Mouse (Mus musculus) liver, postnatal 0 days (tissue): ENCODE measurements around the gene Tmem189. TPM values are rescaled to one million over a fixed set of nuclear protein-coding genes. Genes with fewer than 3 reads are reported as not detected.
A peak's percentile ranks its signal among the peaks of the same experiment; 100 is the strongest.

Experiments
- ATAC-seq: fragments of 200-750 bp; cut with Nextera tagmentation; 2 replicates; pipeline ENCODE4 v1.8.0; 2017; ENCODE audit warnings: mild to moderate bottlenecking, moderate library complexity
- DNase-seq: peaks from one replicate; pipeline ENCODE4 v3.0.0-alpha.2; 2016
- H3K27ac ChIP-seq: fragments of 300-500 bp; sonication (generic); 2 replicates; pipeline ENCODE4 v1.5.1; 2014; ENCODE audit warnings: antibody characterized with exemption, moderate library complexity, mild to moderate bottlenecking, low read depth
- H3K27me3 ChIP-seq: fragments of 300-500 bp; sonication (generic); 2 replicates; pipeline ENCODE4 v1.6.1; 2014; ENCODE audit warnings: low read length, control low read depth, mixed read lengths; ENCODE audit not compliant: insufficient read depth
- H3K36me3 ChIP-seq: fragments of 300-500 bp; sonication (generic); replicated peaks from 2 replicates; pipeline ENCODE4 v1.6.1; 2014; ENCODE audit warnings: mild to moderate bottlenecking, control low read depth, low read length, moderate library complexity, mixed read lengths; ENCODE audit not compliant: insufficient read depth
- H3K4me1 ChIP-seq: fragments of 300-500 bp; sonication (generic); 2 replicates; pipeline ENCODE4 v1.6.1; 2014; ENCODE audit warnings: antibody characterized with exemption, mild to moderate bottlenecking, control low read depth; ENCODE audit not compliant: insufficient read depth
- H3K4me2 ChIP-seq: fragments of 300-500 bp; sonication (generic); 2 replicates; pipeline ENCODE4 v1.6.1; 2014; ENCODE audit warnings: low read depth, mild to moderate bottlenecking, low read length, moderate library complexity, mixed read lengths
- H3K4me3 ChIP-seq: fragments of 300-500 bp; sonication (generic); 2 replicates; pipeline ENCODE4 v1.5.1; 2014; ENCODE audit warnings: low read depth, low read length
- H3K9ac ChIP-seq: fragments of 300-500 bp; sonication (generic); replicated peaks from 2 replicates; pipeline ENCODE4 v1.6.1; 2014; ENCODE audit warnings: mild to moderate bottlenecking, moderate library complexity
- H3K9me3 ChIP-seq: fragments of 300-500 bp; sonication (generic); 2 replicates; pipeline ENCODE4 v1.6.1; 2016; ENCODE audit warnings: mild to moderate bottlenecking, control low read depth, low read length, mixed read lengths
- CTCF ChIP-seq: sonication (generic); IDR thresholded peaks from 2 replicates; pipeline ENCODE4 v1.5.1; 2016; ENCODE audit warnings: antibody characterized with exemption, low read depth
- EP300 ChIP-seq: IDR thresholded peaks from 2 replicates; pipeline ENCODE4 v1.6.1; 2016; ENCODE audit warnings: antibody characterized with exemption, low read depth, mild to moderate bottlenecking
- WGBS: fragments of 180-500 bp; shearing (Covaris S2); extraction: QIAGEN DNeasy Blood & Tissue Kit; methylation state at CpG from one replicate; pipeline ENCODE4 v1.1.7; 2014; ENCODE audit not compliant: insufficient replicate concordance; 5-methylcytosine and 5-hydroxymethylcytosine counted together
- polyA plus RNA-seq: library from polyadenylated mRNA; unstranded; fragments of >200 nt; fragmentation: Nextera tagmentation; extraction: Ambion mirVana; gene quantifications from 2 replicates; pipeline ENCODE4 v1.2.1, GENCODE M21; 2015

The Tmem189 gene
- polyA plus RNA-seq, 1 experiment from 2014 or later = 10.1 TPM

- Histone ChIP-seq H3K9me3 (no peaks in the 10 kb centered on the region), H3K27ac (no peak overlapping the region), H3K9ac (peak overlapping the region; percentile 84), H3K4me3 (peak overlapping the region; percentile 75; the same call in 1 of the 2 replicates), H3K4me2 (peak overlapping the region; percentile 98), H3K36me3 (peaks cover 14% of the 10 kb centered on the region), H3K27me3 (peaks cover 2% of the 10 kb centered on the region), H3K4me1 (peaks cover 43% of the 10 kb centered on the region)
- no peak for TF ChIP-seq EP300
- TF ChIP-seq CTCF = no peak
- WGBS = 69% methylated on average over 10 of the region's 10 CpGs
- ATAC-seq (no peak), DNase-seq (no peak)
These were observed 30.3 kb downstream of the Tmem189 start for GRCm38 (mm10) chr2:167659177-167659846.

DNA sequence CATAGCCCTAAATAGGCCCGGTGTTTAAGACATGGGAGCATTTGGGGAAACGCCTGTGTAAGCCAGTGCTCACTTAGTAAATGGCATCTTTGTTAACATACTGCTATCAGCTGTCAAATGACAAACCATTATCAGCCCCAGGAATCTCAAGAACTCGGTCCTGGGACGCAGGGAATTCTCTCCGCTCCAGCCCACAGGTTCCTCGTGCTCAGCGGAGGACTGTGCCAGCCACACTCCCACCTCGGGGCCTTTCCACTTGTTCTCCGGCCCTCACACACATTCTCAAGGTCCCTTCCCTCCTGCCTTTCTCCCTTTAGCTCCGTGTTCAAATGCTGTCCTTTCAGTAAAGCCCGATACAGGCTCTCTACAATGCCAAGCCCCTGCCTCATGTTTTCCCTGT is 30.9 kb downstream of the Tmem189 start:
- Histone ChIP-seq H3K4me1 (peaks cover 43% of the 10 kb centered on the region), H3K4me3 (no peak overlapping the region), H3K9me3 (no peaks in the 10 kb centered on the region), H3K36me3 (peaks cover 19% of the 10 kb centered on the region), H3K9ac (no peak overlapping the region; the same call in 1 of the 2 replicates), H3K4me2 (peak overlapping the region; percentile 98; the same call in 1 of the 2 replicates), H3K27ac (no peak overlapping the region), H3K27me3 (peaks cover 2% of the 10 kb centered on the region)
- WGBS = 81% methylated on average over 11 of the region's 11 CpGs
- DNase-seq (no peak), ATAC-seq (no peak)
- TF ChIP-seq CTCF (no peak), EP300 (no peak)

- Histone ChIP-seq H3K27me3 (peaks cover 2% of the 10 kb centered on the region), H3K9me3 (no peaks in the 10 kb centered on the region), H3K4me3 (no peak overlapping the region), H3K36me3 (peaks cover 19% of the 10 kb centered on the region), H3K4me2 (no peak overlapping the region), H3K9ac (no peak overlapping the region), H3K27ac (peak overlapping the region; percentile 95; the same call in 1 of the 2 replicates), H3K4me1 (peaks cover 43% of the 10 kb centered on the region)
- DNase-seq (no peak), ATAC-seq (no peak)
- WGBS = 85% methylated on average over 4 of the region's 4 CpGs
- TF ChIP-seq EP300 = no peak
These were observed 31.6 kb downstream of the Tmem189 start for GRCm38 (mm10) chr2:167657973-167658372.

DNA sequence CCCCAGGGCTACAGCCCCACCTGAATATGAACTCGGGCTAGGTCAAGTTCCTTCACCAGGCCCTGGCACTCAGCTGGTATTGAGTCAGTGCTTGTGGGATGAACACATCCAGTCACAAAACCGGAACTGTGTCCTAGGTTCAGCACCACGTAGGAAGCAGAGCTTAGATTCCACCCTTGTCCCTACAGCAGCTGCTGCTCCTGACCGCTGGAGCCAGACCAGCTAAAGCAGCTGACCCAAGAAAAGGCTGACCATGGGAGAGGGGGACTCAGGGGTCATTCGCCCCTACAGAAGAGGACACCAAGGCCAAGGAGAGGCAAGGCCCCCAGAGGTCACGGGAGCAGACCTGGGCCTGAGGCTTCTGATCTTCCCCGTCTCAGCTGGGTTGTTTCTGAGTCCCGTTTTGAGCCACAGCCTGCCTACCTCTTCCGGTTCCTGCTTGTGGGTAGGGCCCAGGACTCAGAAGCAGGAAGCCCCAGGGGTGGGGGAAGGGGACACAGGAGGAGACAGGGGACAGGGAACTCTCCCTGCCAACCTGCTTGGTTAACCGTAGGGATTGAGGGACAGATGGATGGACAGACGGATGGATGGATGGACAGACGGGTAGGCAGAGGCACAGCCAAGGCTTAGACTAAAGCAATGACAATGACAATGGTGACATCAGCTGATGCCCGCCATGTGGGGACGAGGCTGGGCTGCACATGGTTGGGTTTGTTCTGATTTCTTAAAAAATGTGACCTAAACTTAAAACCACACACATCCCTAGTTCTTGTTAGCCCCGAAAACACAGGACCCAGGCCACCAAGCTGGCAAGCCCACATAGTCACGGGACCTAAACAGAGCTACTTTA is 32.8 kb downstream of the Tmem189 start:
- H3K4me2 ChIP-seq = peak overlapping the region; percentile 56
- peaks cover 40% of the 10 kb centered on the region for H3K4me1 ChIP-seq
- H3K36me3 ChIP-seq = peaks cover 26% of the 10 kb centered on the region
- peaks cover 2% of the 10 kb centered on the region; the same call in 1 of the 2 replicates for H3K27me3 ChIP-seq
- 34% methylated on average over 16 of the region's 16 CpGs for WGBS
- TF ChIP-seq EP300 (0 out of 2 replicates have a peak, but pooled peaks have one; percentile 31), CTCF (no peak)
- no peaks in the 10 kb centered on the region for H3K9me3 ChIP-seq
- 0 out of 2 replicates have a peak, but pooled peaks have one; percentile 3 for ATAC-seq
- H3K4me3 ChIP-seq = peak overlapping the region; percentile 10; the same call in 1 of the 2 replicates
- peak overlapping the region; percentile 95 for H3K27ac ChIP-seq
- peak; percentile 72 for DNase-seq
- H3K9ac ChIP-seq = peak overlapping the region; percentile 8; the same call in 1 of the 2 replicates

DNA sequence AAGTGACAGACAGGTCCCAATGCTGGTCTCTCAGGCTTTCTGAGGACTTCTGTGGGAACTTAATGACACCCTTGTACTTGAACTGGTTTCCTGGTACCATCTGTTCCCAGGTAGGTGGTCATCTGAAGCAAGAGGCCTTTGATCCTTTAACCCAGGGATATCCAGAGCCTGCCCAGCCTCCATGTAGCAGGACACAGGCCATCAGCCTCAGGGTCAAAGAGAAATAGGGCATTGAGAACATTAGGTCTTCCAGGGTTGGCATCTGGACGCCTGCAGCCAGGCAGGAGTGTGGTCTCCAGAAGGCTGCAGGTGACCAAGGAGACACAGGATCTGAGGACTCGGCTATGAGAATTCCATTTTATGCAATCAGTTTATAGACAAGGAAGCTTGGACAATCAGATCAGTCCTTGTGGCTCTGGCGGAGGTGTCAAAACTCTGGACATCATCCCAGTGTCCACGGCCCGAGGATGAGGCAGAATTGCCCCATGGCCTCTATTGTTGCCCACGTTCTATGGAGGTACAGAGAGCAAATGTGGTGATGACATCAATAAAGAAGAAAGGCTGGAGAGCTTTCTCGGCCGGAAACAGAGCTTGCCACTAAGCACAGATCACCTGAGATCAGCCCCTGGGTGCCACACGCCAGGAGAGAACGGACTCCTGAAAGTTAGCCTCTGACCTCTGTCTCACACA is 34.6 kb downstream of the Tmem189 start:
- TF ChIP-seq EP300 = no peak
- TF ChIP-seq CTCF = no peak
- H3K4me1 ChIP-seq = peaks cover 26% of the 10 kb centered on the region
- no peak overlapping the region for H3K27ac ChIP-seq
- no peak overlapping the region for H3K4me2 ChIP-seq
- DNase-seq = no peak
- H3K36me3 ChIP-seq = peaks cover 30% of the 10 kb centered on the region
- 81% methylated on average over 10 of the region's 10 CpGs for WGBS
- no peaks in the 10 kb centered on the region for H3K9me3 ChIP-seq
- no peak for ATAC-seq
- no peak overlapping the region for H3K9ac ChIP-seq
- H3K27me3 ChIP-seq = peaks cover 2% of the 10 kb centered on the region; the same call in 1 of the 2 replicates
- H3K4me3 ChIP-seq = no peak overlapping the region
